Mouse (Mus musculus): ENCODE measurements around the gene Stac. TPM values are rescaled to one million over a fixed set of nuclear protein-coding genes. Genes with fewer than 3 reads are reported as not detected.

Stac gene
- total RNA-seq (2022), result 1 to 10 TPM; 3.1 to 4.0 (median 3.6) TPM

GRCm38 (mm10) chr9:111689680-111690483 lies at the start of gene Stac:
Gene Stac, minus strand, starts transcription at chr9:111690348.
- no peak for DNase-seq (ENCODE audit: low spot score in 2 of 2)

GRCm38 (mm10) chr9:111739431-111740245 lies 49.5 kb upstream of the Stac start:
- DNase-seq (ENCODE audit: low spot score in 2 of 2), result no peak

GRCm38 (mm10) chr9:111739026-111739425 lies 48.9 kb upstream of the Stac start:
- no peak for DNase-seq (ENCODE audit: low spot score in 2 of 2)

GRCm38 (mm10) chr9:111737796-111738195 lies 47.6 kb upstream of the Stac start:
- no peak for DNase-seq (ENCODE audit: low spot score in 2 of 2)

GRCm38 (mm10) chr9:111735931-111736330 lies 45.8 kb upstream of the Stac start:
- no peak for DNase-seq (ENCODE audit: low spot score in 2 of 2)

- no peak for DNase-seq (ENCODE audit: low spot score in 2 of 2)
These were observed 42.0 kb upstream of the Stac start for GRCm38 (mm10) chr9:111731939-111732670.

- DNase-seq (ENCODE audit: low spot score in 2 of 2), result no peak
These were observed 34.9 kb upstream of the Stac start for GRCm38 (mm10) chr9:111724981-111725593.

GRCm38 (mm10) chr9:111714457-111714856 lies 24.3 kb upstream of the Stac start:
- no peak for DNase-seq (ENCODE audit: low spot score in 2 of 2)

- DNase-seq (ENCODE audit: low spot score in 2 of 2), result no peak
These were observed 10.0 kb upstream of the Stac start for GRCm38 (mm10) chr9:111700101-111700500.

GRCm38 (mm10) chr9:111690484-111690855 lies 322 bp upstream of the Stac start:
- DNase-seq (ENCODE audit: low spot score in 2 of 2), result no peak

- DNase-seq (ENCODE audit: low spot score in 2 of 2), result peak; percentile 25 to 51
These were observed 1.0 kb downstream of the Stac start for GRCm38 (mm10) chr9:111689146-111689545.

GRCm38 (mm10) chr9:111684170-111684569 lies 6.0 kb downstream of the Stac start:
- no peak for DNase-seq (ENCODE audit: low spot score in 2 of 2)

GRCm38 (mm10) chr9:111679516-111679915 lies 10.6 kb downstream of the Stac start:
- no peak for DNase-seq (ENCODE audit: low spot score in 2 of 2)

- DNase-seq (ENCODE audit: low spot score in 2 of 2), result no peak
These were observed 20.3 kb downstream of the Stac start for GRCm38 (mm10) chr9:111669816-111670215.

GRCm38 (mm10) chr9:111655066-111655465 lies 35.1 kb downstream of the Stac start:
- no peak for DNase-seq (ENCODE audit: low spot score in 2 of 2)

- DNase-seq (ENCODE audit: low spot score in 2 of 2), result no peak
These were observed 45.9 kb downstream of the Stac start for GRCm38 (mm10) chr9:111644228-111644627.

- no peak for DNase-seq (ENCODE audit: low spot score in 2 of 2)
These were observed 46.8 kb downstream of the Stac start for GRCm38 (mm10) chr9:111643369-111643768.

GRCm38 (mm10) chr9:111637641-111638040 lies 52.5 kb downstream of the Stac start:
- DNase-seq (ENCODE audit: low spot score in 2 of 2), result no peak

GRCm38 (mm10) chr9:111632833-111633232 lies 57.3 kb downstream of the Stac start:
- no peak for DNase-seq (ENCODE audit: low spot score in 2 of 2)

- DNase-seq (ENCODE audit: low spot score in 2 of 2), result no peak
These were observed 69.0 kb downstream of the Stac start for GRCm38 (mm10) chr9:111621191-111621590.

GRCm38 (mm10) chr9:111611341-111611740 lies 78.8 kb downstream of the Stac start:
- DNase-seq (ENCODE audit: low spot score in 2 of 2), result no peak
